Mouse (Mus musculus) megakaryocyte-erythroid progenitor cell, adult 5-6 weeks (primary cell): ENCODE measurements around the gene Rab3c. TPM values are rescaled to one million over a fixed set of nuclear protein-coding genes. Genes with fewer than 3 reads are reported as not detected.

Experiments used
- ATAC-seq: replicated peaks from 2 replicates; pipeline ENCODE4 v1.8.0; 2016; ENCODE audit warnings: mild to moderate bottlenecking, inconsistent platforms; ENCODE audit not compliant: severe bottlenecking, poor library complexity, low FRiP score, low TSS enrichment
- total RNA-seq, 2 experiments: library from RNA; stranded (forward) in 1 of 2; stranded (reverse) in 1 of 2; fragments of 200-1000, 215-1000 nt in 1 of 2; fragments of >200 nt in 1 of 2; fragmentation: Nextera tagmentation in 1 of 2; gene quantifications; 2 replicates each; pipeline ENCODE4 v1.2.3; 2014 to 2017

Gene Rab3c
- total RNA-seq, 2 experiments from 2014 or later: not detected

GRCm38 (mm10) chr13:110038521-110038920 lies 242.3 kb downstream of the Rab3c start:
- no peak for ATAC-seq

DNA sequence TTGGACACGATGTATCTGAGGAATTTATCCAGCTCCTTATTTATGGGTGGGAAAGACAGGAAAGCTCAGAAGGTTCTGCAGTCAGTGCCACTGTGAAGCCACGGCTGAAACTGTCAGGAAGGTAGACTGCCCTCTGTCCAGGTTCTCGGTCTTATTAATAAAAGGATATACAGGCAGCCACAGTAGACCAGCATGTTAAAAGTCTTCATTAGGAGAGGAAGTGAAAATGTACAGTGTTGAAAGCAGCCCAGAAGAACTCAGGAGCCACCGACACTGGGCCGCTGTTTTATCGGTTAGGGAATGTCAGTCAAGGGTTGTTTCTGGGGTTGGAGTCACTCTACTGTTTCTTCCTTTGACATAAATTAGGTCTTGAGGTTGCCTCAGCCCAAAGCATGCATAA lies 245.9 kb downstream of the Rab3c start:
- ATAC-seq: no peak

- ATAC-seq: 0 out of 2 replicates have a peak, but pooled peaks have one; percentile 11
Observed at GRCm38 (mm10) chr13:110034041-110034440, 246.8 kb downstream of the Rab3c start.

DNA sequence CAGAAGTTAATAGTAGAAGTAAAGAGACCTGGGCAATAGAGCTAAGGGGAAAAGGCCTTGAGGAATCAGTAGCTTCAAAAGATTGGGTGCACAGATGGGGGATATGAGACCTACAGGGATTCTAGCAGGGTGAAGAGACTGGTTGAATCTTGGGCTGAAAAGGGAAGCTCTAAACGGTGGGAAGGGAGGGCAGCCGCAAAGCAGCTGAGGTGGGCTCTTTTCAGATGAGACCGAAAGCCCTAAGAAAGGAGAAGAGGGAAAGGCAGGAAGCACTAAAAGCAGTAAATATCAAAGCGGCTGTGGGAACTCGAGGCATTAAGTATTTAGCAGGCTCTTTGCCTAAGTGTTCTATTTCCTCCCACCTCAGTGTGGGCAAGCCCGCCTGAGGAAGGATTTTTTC lies 248.9 kb downstream of the Rab3c start:
- no peak for ATAC-seq

DNA sequence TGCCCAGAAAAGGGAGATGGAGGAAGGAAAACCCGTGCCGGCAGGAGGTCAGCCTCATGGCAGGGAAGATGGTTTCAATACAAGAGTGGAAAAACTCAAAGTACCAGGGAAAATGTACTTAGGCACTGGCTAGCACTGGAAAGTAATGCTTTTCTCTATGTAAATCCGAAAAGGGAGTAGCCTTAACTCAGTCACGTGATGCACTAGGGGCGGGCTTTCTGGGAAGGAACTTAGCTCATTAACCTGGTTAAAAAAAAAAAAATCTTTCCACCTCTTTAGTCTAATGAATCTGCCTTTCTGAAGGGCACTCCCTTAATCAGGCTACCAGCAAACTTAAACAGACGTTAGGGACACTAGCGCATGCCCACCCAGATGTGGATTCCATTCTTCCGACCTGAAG lies 249.7 kb downstream of the Rab3c start:
- ATAC-seq: no peak

GRCm38 (mm10) chr13:110024381-110025161 lies 256.2 kb downstream of the Rab3c start:
- ATAC-seq: no peak

- ATAC-seq: 0 out of 2 replicates have a peak, but pooled peaks have one; percentile 52
Observed at GRCm38 (mm10) chr13:110023031-110023430, 257.8 kb downstream of the Rab3c start.

DNA sequence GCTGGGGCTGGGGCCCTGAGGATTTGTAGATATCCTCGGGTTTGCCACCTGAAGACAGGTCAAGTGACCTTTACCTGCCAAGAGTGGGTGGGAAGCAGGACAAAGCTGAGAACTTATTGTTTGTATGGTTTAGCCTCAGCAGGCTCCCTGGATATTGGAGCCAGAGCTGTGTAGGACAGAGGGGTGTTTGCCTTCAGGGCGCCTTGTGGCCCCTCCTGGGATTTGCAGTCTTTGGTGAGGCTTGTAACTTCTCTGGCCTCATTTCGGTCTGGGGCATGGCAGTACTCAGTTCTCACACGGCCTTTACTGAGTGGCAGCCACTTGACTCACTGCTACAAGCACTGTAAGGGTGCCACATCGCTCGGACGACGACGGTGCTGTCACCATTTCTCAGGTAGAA lies 261.0 kb downstream of the Rab3c start:
- no peak for ATAC-seq

GRCm38 (mm10) chr13:110018941-110019743 lies 261.7 kb downstream of the Rab3c start:
- ATAC-seq: peak; percentile 51

- peak; percentile 89 for ATAC-seq
Observed at GRCm38 (mm10) chr13:110018431-110018901, 262.3 kb downstream of the Rab3c start.

DNA sequence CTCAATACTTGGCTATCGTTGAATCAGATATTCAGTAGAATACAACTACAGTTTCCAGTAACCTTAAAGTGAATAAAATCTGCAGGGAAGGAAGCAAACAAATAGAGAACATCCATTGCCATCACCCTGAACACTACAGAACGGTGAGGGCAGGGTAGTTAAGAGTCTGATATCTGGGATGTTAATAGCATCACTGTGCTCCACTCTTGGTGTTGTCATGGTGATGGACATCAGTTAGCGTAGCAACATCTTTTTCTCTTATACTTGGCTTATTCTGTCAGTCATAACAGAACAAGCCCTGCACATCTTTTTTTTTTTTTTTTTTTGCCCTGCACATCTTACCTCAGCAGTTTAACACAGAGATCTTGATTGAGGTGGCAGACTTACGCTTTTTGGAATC lies 268.8 kb downstream of the Rab3c start:
- ATAC-seq: no peak

DNA sequence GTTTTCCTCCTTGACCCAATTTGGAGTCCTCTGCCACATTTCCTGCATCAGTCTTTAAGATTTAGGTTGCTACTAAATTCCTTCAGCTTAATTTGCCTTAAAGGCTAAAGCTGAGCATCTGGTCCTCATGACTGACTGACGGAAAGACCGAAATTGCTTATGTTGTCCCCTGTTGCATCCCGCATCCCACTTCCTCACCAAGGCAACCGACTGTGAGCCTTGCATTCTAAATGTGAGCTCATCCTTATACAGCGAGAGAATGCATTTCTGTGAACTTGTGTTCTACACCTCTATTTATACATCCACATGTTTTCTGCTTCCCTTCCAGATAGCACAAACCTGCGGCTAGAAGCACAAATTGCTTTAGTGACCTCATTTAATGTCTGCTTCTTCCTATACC lies 269.9 kb downstream of the Rab3c start:
- ATAC-seq: no peak

DNA sequence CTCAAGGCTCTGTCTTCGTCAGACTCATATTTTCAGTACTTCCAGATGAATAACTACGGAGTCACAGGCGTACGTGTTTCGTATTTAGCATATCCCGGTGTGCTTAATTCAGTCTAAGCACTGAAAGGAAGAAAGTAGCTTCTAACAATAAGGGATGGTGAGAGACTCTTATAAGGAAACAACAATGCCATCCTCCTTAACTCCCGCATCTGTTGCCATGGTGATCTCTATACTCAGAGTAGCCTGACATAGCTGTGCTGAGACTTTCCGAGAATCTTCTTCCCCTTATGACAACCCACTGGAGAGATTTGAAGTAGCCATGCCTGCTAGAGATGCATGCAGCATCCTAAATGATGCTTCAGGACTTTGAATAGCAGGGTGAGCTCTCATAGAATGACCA lies 272.3 kb downstream of the Rab3c start:
- no peak for ATAC-seq

DNA sequence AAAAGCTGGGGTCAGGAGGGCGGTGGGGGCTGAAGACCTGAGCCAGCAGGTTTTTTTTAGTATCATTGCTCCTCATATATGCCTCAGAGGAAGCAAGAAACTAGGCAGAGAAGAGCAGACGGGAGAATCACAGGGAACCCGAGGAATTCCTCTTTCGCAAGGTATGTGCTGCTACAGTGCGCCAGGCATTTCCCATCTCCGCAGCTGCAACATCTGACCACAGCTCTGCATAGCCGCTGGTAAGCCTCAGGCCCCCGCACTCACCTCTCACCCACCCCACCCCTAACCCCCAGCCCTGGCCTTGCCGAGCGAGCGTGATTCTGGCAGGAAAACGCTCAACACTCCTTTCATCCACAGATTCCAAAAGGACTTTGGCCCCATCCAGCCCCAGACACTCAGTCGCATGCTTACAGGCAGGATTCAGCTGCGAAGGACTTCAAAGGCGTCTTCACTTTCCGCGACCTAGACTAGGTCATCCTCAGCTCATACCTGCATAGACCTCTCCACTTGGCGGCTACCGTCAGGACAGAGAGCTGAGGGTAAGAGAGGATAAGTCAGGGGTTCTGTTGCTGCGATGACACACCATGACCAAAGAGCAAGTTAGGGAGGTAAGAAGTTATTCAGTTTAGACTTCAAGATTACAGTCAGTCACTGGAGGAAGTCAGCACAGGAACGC lies 274.6 kb downstream of the Rab3c start:
- ATAC-seq: no peak

Other genes with a start within 250 kb of the Rab3c start
- 0.31 TPM in 1 of 2 replicates, not detected in the other for gene Gapt, start 76.2 kb upstream of the Rab3c start, total RNA-seq (2014; fragmentation: Nextera tagmentation)
- 0.85 and 1.2 TPM in 2 replicates for gene Gapt, start 76.2 kb upstream of the Rab3c start, total RNA-seq (2017)
- gene Plk2, start 114.0 kb upstream of the Rab3c start, total RNA-seq (2014; fragmentation: Nextera tagmentation): 0.52 and 0.62 TPM in 2 replicates
- gene Plk2, start 114.0 kb upstream of the Rab3c start, total RNA-seq (2017): 3.6 and 5.3 TPM in 2 replicates